Mouse (Mus musculus) heart, embryonic 16.5 days (tissue): ENCODE data around the gene Phf21a. TPM values are rescaled to one million over a fixed set of nuclear protein-coding genes. Genes with fewer than 3 reads are reported as not detected.

Experiments used
- ATAC-seq: fragments of 200-750 bp; cut with Nextera tagmentation; replicated peaks from 2 replicates; pipeline ENCODE4 v1.8.0; 2017; ENCODE audit warnings: moderate number of reproducible peaks; ENCODE audit not compliant: insufficient read depth, low FRiP score; ENCODE audit errors: extremely low read depth
- H3K27ac ChIP-seq: fragments of 300-500 bp; sonication (generic); 2 replicates; pipeline ENCODE4 v1.5.1; 2014; ENCODE audit warnings: mild to moderate bottlenecking, low read length, control low read depth, moderate library complexity
- H3K27me3 ChIP-seq: fragments of 300-500 bp; sonication (generic); 2 replicates; pipeline ENCODE4 v1.6.1; 2014; ENCODE audit warnings: low read length, mixed read lengths; ENCODE audit not compliant: control insufficient read depth, insufficient read depth
- H3K36me3 ChIP-seq: fragments of 300-500 bp; sonication (generic); 2 replicates; pipeline ENCODE4 v1.6.1; 2014; ENCODE audit not compliant: control insufficient read depth, insufficient read depth
- H3K4me1 ChIP-seq: fragments of 300-500 bp; sonication (generic); 2 replicates; pipeline ENCODE4 v1.6.1; 2014; ENCODE audit warnings: low read length, mixed read lengths; ENCODE audit not compliant: control insufficient read depth, insufficient read depth
- H3K4me2 ChIP-seq: fragments of 300-500 bp; sonication (generic); 2 replicates; pipeline ENCODE4 v1.6.1; 2014; ENCODE audit warnings: low read depth, mild to moderate bottlenecking, control low read depth, low read length
- H3K4me3 ChIP-seq: fragments of 300-500 bp; sonication (generic); 2 replicates; pipeline ENCODE4 v1.5.1; 2014; ENCODE audit warnings: mild to moderate bottlenecking, control low read depth, low read length
- H3K9ac ChIP-seq: fragments of 300-500 bp; sonication (generic); 2 replicates; pipeline ENCODE4 v1.6.1; 2014; ENCODE audit warnings: low read length, control low read depth
- H3K9me3 ChIP-seq: fragments of 300-500 bp; sonication (generic); replicated peaks from 2 replicates; pipeline ENCODE4 v1.6.1; 2016; ENCODE audit warnings: low read length; ENCODE audit not compliant: control insufficient read depth
- WGBS: fragments of 180-500 bp; shearing (Covaris S2); extraction: QIAGEN DNeasy Blood & Tissue Kit; methylation state at CpG from one replicate; pipeline ENCODE4 v1.1.7; 2014; 5-methylcytosine and 5-hydroxymethylcytosine counted together
- polyA plus RNA-seq: library from polyadenylated mRNA; unstranded; fragments of >200 nt; fragmentation: Nextera tagmentation; extraction: Ambion mirVana; gene quantifications from 2 replicates; pipeline ENCODE4 v1.2.1, GENCODE M21; 2015

Phf21a gene
- polyA plus RNA-seq, 1 experiment from 2014 or later = 17.1 TPM

DNA sequence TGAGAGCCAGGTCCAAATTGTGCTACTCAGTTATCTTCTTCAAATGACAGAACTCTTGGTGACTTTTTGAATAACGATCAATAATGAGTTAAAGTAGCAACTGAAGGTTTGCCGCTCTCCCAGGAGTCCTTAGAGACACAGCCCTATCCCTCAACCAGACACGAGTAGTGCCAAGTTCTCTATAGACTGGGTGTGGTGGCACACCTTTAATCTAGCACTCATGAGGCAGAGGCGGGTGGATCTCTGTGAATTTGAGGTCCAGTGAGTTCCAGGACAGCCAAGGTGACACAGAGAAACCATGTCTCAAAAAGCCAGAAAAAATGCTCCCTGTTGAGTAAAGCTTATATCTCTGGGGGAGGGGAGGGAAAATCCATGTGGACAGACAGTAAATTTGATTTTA lies 234.7 kb downstream of the Phf21a start:
- Histone ChIP-seq H3K36me3 (peaks cover 18% of the 10 kb centered on the region), H3K9ac (no peak overlapping the region)
- ATAC-seq = no peak

DNA sequence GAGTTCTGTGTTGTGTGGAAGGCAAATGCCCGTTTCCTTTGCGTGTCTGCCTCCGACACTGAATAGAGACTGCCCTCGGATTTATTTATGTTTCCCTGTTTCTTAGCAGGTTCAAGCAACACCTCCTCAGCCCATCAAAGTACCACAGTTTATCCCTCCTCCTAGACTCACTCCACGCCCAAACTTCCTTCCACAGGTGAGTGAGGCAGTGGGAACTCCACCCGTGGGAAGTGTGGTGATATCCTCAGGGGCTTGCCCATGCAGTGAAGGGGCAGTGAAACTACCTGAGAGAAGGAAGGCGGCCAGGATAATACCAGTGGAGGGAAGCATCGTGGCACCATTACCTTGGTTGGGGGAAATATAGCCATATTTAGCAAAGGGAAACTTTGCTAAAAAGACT lies 235.3 kb downstream of the Phf21a start:
- Histone ChIP-seq H3K36me3 (peaks cover 21% of the 10 kb centered on the region), H3K4me2 (no peak overlapping the region), H3K9ac (no peak overlapping the region), H3K4me1 (no peaks in the 10 kb centered on the region), H3K4me3 (no peak overlapping the region), H3K27me3 (no peaks in the 10 kb centered on the region), H3K9me3 (no peaks in the 10 kb centered on the region), H3K27ac (no peak overlapping the region)
- WGBS = 91% methylated on average over 8 of the region's 8 CpGs
- no peak for ATAC-seq

More for the DNA sequence above, 234.7 kb downstream of the Phf21a start:
- WGBS = 89% methylated on average over 4 of the region's 4 CpGs
- Histone ChIP-seq H3K27ac (no peak overlapping the region), H3K27me3 (no peaks in the 10 kb centered on the region), H3K4me3 (no peak overlapping the region), H3K4me2 (no peak overlapping the region), H3K9me3 (no peaks in the 10 kb centered on the region), H3K4me1 (no peaks in the 10 kb centered on the region)

DNA sequence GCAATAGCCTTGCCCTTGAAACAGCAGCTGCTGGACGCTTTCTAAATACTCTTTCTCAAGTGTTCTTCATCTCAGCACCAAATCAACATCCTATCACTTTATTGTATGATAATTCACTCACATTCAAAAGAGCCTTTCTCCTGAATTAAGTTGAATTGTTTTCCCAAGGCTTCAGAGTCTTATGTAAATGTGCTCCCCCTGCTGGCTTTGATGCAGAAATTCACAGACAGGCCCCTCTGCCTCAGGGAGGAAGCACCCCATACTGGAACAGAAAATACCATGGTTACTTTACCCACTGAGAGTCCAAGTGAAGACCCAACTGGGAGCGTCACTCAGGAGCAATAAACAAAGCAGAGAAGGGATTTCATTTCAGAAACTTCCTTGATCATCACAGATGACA lies 237.9 kb downstream of the Phf21a start:
- ATAC-seq = peak; percentile 55; the same call in 1 of the 2 replicates
- no peaks in the 10 kb centered on the region for H3K27me3 ChIP-seq
- H3K36me3 ChIP-seq = peaks cover 20% of the 10 kb centered on the region
- H3K4me1 ChIP-seq = no peaks in the 10 kb centered on the region
- no peak overlapping the region for H3K9ac ChIP-seq
- no peak overlapping the region for H3K27ac ChIP-seq
- no peak overlapping the region for H3K4me3 ChIP-seq
- no peaks in the 10 kb centered on the region for H3K9me3 ChIP-seq
- 63% methylated on average over 2 of the region's 2 CpGs for WGBS
- no peak overlapping the region for H3K4me2 ChIP-seq

GRCm38 (mm10) chr2:92331410-92331809 lies 238.5 kb downstream of the Phf21a start:
- H3K4me1 ChIP-seq = no peaks in the 10 kb centered on the region
- no peak overlapping the region for H3K9ac ChIP-seq
- no peaks in the 10 kb centered on the region for H3K27me3 ChIP-seq
- H3K4me2 ChIP-seq = no peak overlapping the region
- H3K27ac ChIP-seq = no peak overlapping the region
- ATAC-seq = no peak
- H3K9me3 ChIP-seq = no peaks in the 10 kb centered on the region
- H3K36me3 ChIP-seq = peaks cover 20% of the 10 kb centered on the region
- 72% methylated on average over 2 of the region's 2 CpGs for WGBS
- H3K4me3 ChIP-seq = no peak overlapping the region

- no peaks in the 10 kb centered on the region for H3K4me1 ChIP-seq
- H3K4me3 ChIP-seq = no peak overlapping the region
- no peaks in the 10 kb centered on the region for H3K27me3 ChIP-seq
- 95% methylated on average over 2 of the region's 2 CpGs for WGBS
- ATAC-seq = no peak
- H3K27ac ChIP-seq = no peak overlapping the region
- H3K4me2 ChIP-seq = no peak overlapping the region
- no peaks in the 10 kb centered on the region for H3K9me3 ChIP-seq
- no peak overlapping the region for H3K9ac ChIP-seq
- peaks cover 19% of the 10 kb centered on the region for H3K36me3 ChIP-seq
Measured at GRCm38 (mm10) chr2:92331871-92332270, 239.0 kb downstream of the Phf21a start.

DNA sequence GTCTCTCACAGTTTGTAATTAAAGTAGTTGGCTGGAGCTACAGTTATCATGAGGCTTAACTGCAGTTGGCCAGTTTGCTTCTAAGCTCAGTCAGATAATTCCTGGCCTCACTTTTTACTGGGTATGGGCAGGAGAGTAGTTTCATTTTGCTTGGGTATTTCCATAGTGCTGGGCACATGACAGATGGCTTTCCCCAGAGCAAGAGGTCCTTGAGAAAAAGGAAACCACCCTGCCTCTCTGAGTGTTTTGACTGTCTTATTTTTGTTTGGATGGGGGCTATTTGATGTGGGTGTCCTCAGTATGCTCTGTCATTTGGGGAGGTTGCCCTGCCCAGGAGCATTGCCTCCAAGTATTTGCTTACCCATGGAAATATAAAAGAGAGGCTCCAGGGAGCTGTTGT lies 249.5 kb downstream of the Phf21a start:
- Histone ChIP-seq H3K4me1 (no peaks in the 10 kb centered on the region), H3K9me3 (no peaks in the 10 kb centered on the region), H3K4me3 (no peak overlapping the region), H3K4me2 (no peak overlapping the region), H3K27ac (no peak overlapping the region), H3K9ac (no peak overlapping the region), H3K27me3 (no peaks in the 10 kb centered on the region), H3K36me3 (peaks cover 18% of the 10 kb centered on the region)
- no peak for ATAC-seq

DNA sequence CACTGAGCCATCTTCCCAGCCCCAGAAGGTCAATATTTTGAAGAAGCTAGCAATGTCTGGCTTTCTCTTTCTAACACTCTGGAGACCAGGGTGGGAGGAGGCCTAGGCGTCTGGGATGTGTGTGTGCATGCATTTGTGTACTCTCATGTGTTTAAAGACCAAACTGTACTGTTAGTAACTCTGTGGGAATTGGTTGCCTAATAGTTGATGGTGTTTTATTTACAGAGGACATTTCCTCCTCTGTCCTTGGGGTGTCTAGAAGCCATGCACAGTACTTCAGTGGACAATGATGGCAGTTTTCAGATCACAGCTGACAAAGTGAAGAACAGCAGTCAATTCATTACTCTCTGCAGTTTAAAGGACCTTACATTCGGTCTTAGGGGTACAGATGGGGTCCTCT lies 254.3 kb downstream of the Phf21a start:
- 0 out of 2 replicates have a peak, but pooled peaks cover 2% of the 10 kb centered on the region for H3K4me1 ChIP-seq
- no peak overlapping the region for H3K4me3 ChIP-seq
- H3K9me3 ChIP-seq = no peaks in the 10 kb centered on the region
- ATAC-seq = no peak
- H3K27ac ChIP-seq = no peak overlapping the region
- WGBS = 90% methylated on average over 2 of the region's 2 CpGs
- peaks cover 25% of the 10 kb centered on the region for H3K36me3 ChIP-seq
- no peak overlapping the region for H3K9ac ChIP-seq
- no peaks in the 10 kb centered on the region for H3K27me3 ChIP-seq
- H3K4me2 ChIP-seq = no peak overlapping the region

GRCm38 (mm10) chr2:92349589-92350425 lies 256.9 kb downstream of the Phf21a start:
- no peaks in the 10 kb centered on the region for H3K27me3 ChIP-seq
- 73% methylated on average over 6 of the region's 6 CpGs for WGBS
- H3K27ac ChIP-seq = no peak overlapping the region
- H3K36me3 ChIP-seq = peaks cover 21% of the 10 kb centered on the region
- ATAC-seq = no peak
- H3K9me3 ChIP-seq = no peaks in the 10 kb centered on the region
- H3K4me2 ChIP-seq = no peak overlapping the region
- H3K4me3 ChIP-seq = no peak overlapping the region
- no peak overlapping the region for H3K9ac ChIP-seq
- 0 out of 2 replicates have a peak, but pooled peaks cover 2% of the 10 kb centered on the region for H3K4me1 ChIP-seq

GRCm38 (mm10) chr2:92350686-92351085 lies 257.8 kb downstream of the Phf21a start:
- peaks cover 15% of the 10 kb centered on the region for H3K36me3 ChIP-seq
- H3K9me3 ChIP-seq = no peaks in the 10 kb centered on the region
- no peaks in the 10 kb centered on the region for H3K27me3 ChIP-seq
- H3K4me2 ChIP-seq = no peak overlapping the region
- WGBS = 74% methylated on average over 5 of the region's 5 CpGs
- H3K9ac ChIP-seq = no peak overlapping the region
- no peak overlapping the region for H3K27ac ChIP-seq
- H3K4me1 ChIP-seq = 0 out of 2 replicates have a peak, but pooled peaks cover 2% of the 10 kb centered on the region
- no peak for ATAC-seq
- H3K4me3 ChIP-seq = no peak overlapping the region
